Mouse (Mus musculus): ENCODE results near the gene Mpz. TPM values are rescaled to one million over a fixed set of nuclear protein-coding genes. Genes with fewer than 3 reads are reported as not detected.

Mpz gene
- total and polyA plus RNA-seq, 2 experiments from 2014 or later = 0.05 to 1.6 TPM

- DNase-seq (ENCODE audit: low spot score) (no peak), ATAC-seq (ENCODE audit: insufficient read depth, low read depth) (no peak)
- H3K9me3 ChIP-seq (replicated peaks; ENCODE audit: control insufficient read depth, low read length) = no peaks in the 10 kb centered on the region
- peaks cover 11% of the 10 kb centered on the region for H3K4me1 ChIP-seq (ENCODE audit: control insufficient read depth, insufficient read depth)
- 83% methylated on average over 4 of the region's 4 CpGs for WGBS
- TF ChIP-seq EP300 (IDR thresholded peaks at IDR 0.05; ENCODE audit: low read depth) (no peak), CTCF (IDR thresholded peaks at IDR 0.05; ENCODE audit: low read depth) (no peak)
- no peaks in the 10 kb centered on the region for H3K27me3 ChIP-seq (ENCODE audit: control insufficient read depth, insufficient read depth, low read length)
- no peak overlapping the region for H3K4me3 ChIP-seq (ENCODE audit: low read depth, low read length)
- no peak overlapping the region for H3K27ac ChIP-seq (ENCODE audit: low read depth)
- H3K36me3 ChIP-seq (replicated peaks; ENCODE audit: control insufficient read depth, insufficient read depth, low read length) = no peaks in the 10 kb centered on the region
- H3K4me2 ChIP-seq (ENCODE audit: low read depth, low read length) = no peak overlapping the region
- H3K9ac ChIP-seq (replicated peaks; ENCODE audit: low read depth, low read length) = no peak overlapping the region
These were observed 1.5 kb downstream of the Mpz start for GRCm38 (mm10) chr1:171151966-171152365.

GRCm38 (mm10) chr1:171156644-171157043 lies 6.1 kb downstream of the Mpz start:
- H3K27ac ChIP-seq (ENCODE audit: low read depth) = no peak overlapping the region
- H3K9me3 ChIP-seq (replicated peaks; ENCODE audit: control insufficient read depth, low read length) = no peaks in the 10 kb centered on the region
- no peaks in the 10 kb centered on the region for H3K27me3 ChIP-seq (ENCODE audit: control insufficient read depth, insufficient read depth, low read length)
- H3K4me1 ChIP-seq (ENCODE audit: control insufficient read depth, insufficient read depth) = peaks cover 6% of the 10 kb centered on the region
- DNase-seq (ENCODE audit: low spot score) (no peak), ATAC-seq (ENCODE audit: insufficient read depth, low read depth) (no peak)
- no peak overlapping the region for H3K9ac ChIP-seq (replicated peaks; ENCODE audit: low read depth, low read length)
- TF ChIP-seq CTCF (IDR thresholded peaks at IDR 0.05; ENCODE audit: low read depth) (no peak), EP300 (IDR thresholded peaks at IDR 0.05; ENCODE audit: low read depth) (no peak)
- WGBS = 55% methylated on average over 3 of the region's 3 CpGs
- H3K4me3 ChIP-seq (ENCODE audit: low read depth, low read length) = no peak overlapping the region
- H3K36me3 ChIP-seq (replicated peaks; ENCODE audit: control insufficient read depth, insufficient read depth, low read length) = no peaks in the 10 kb centered on the region
- H3K4me2 ChIP-seq (ENCODE audit: low read depth, low read length) = no peak overlapping the region

GRCm38 (mm10) chr1:171157965-171158364 lies 7.5 kb downstream of the Mpz start:
- Histone ChIP-seq H3K9me3 (replicated peaks; ENCODE audit: control insufficient read depth, low read length) (no peaks in the 10 kb centered on the region), H3K4me2 (ENCODE audit: low read depth, low read length) (no peak overlapping the region), H3K27ac (ENCODE audit: low read depth) (no peak overlapping the region), H3K9ac (replicated peaks; ENCODE audit: low read depth, low read length) (no peak overlapping the region), H3K4me1 (ENCODE audit: control insufficient read depth, insufficient read depth) (peaks cover 6% of the 10 kb centered on the region), H3K4me3 (ENCODE audit: low read depth, low read length) (no peak overlapping the region), H3K27me3 (ENCODE audit: control insufficient read depth, insufficient read depth, low read length) (no peaks in the 10 kb centered on the region), H3K36me3 (replicated peaks; ENCODE audit: control insufficient read depth, insufficient read depth, low read length) (no peaks in the 10 kb centered on the region)
- TF ChIP-seq CTCF (IDR thresholded peaks at IDR 0.05; ENCODE audit: low read depth) = no peak
- TF ChIP-seq EP300 (IDR thresholded peaks at IDR 0.05; ENCODE audit: low read depth) = no peak
- ATAC-seq (ENCODE audit: insufficient read depth, low read depth) (no peak), DNase-seq (ENCODE audit: low spot score) (no peak)

GRCm38 (mm10) chr1:171159485-171159975 lies 9.0 kb downstream of the Mpz start:
- H3K9ac ChIP-seq (replicated peaks; ENCODE audit: low read depth, low read length) = no peak overlapping the region

GRCm38 (mm10) chr1:171162526-171162925 lies 12.0 kb downstream of the Mpz start:
- Histone ChIP-seq H3K4me3 (ENCODE audit: low read depth, low read length) (no peak overlapping the region), H3K9ac (replicated peaks; ENCODE audit: low read depth, low read length) (no peak overlapping the region), H3K36me3 (replicated peaks; ENCODE audit: control insufficient read depth, insufficient read depth, low read length) (no peaks in the 10 kb centered on the region), H3K4me1 (ENCODE audit: control insufficient read depth, insufficient read depth) (peaks cover 6% of the 10 kb centered on the region), H3K9me3 (replicated peaks; ENCODE audit: control insufficient read depth, low read length) (no peaks in the 10 kb centered on the region), H3K4me2 (ENCODE audit: low read depth, low read length) (no peak overlapping the region), H3K27ac (ENCODE audit: low read depth) (no peak overlapping the region), H3K27me3 (ENCODE audit: control insufficient read depth, insufficient read depth, low read length) (no peaks in the 10 kb centered on the region)
- 84% methylated on average over 3 of the region's 3 CpGs for WGBS
- no peak for ATAC-seq (ENCODE audit: insufficient read depth, low read depth)
- TF ChIP-seq EP300 (IDR thresholded peaks at IDR 0.05; ENCODE audit: low read depth) (no peak), CTCF (IDR thresholded peaks at IDR 0.05; ENCODE audit: low read depth) (no peak)
- no peak for DNase-seq (ENCODE audit: low spot score)

More at GRCm38 (mm10) chr1:171159485-171159975, 9.0 kb downstream of the Mpz start:
- TF ChIP-seq CTCF (IDR thresholded peaks at IDR 0.05; ENCODE audit: low read depth) = peak; percentile 9; the same call in 1 of the 2 replicates
- TF ChIP-seq EP300 (IDR thresholded peaks at IDR 0.05; ENCODE audit: low read depth) = no peak
- DNase-seq (ENCODE audit: low spot score) (no peak), ATAC-seq (ENCODE audit: insufficient read depth, low read depth) (no peak; the same call in 1 of the 2 replicates)
- peak overlapping the region; percentile 48 for H3K4me2 ChIP-seq (ENCODE audit: low read depth, low read length)
- peak overlapping the region; percentile 5 for H3K4me3 ChIP-seq (ENCODE audit: low read depth, low read length)
- no peaks in the 10 kb centered on the region for H3K27me3 ChIP-seq (ENCODE audit: control insufficient read depth, insufficient read depth, low read length)
- WGBS = 8% methylated on average over 15 of the region's 15 CpGs
- H3K36me3 ChIP-seq (replicated peaks; ENCODE audit: control insufficient read depth, insufficient read depth, low read length) = no peaks in the 10 kb centered on the region
- H3K27ac ChIP-seq (ENCODE audit: low read depth) = no peak overlapping the region
- H3K9me3 ChIP-seq (replicated peaks; ENCODE audit: control insufficient read depth, low read length) = no peaks in the 10 kb centered on the region
- peaks cover 6% of the 10 kb centered on the region for H3K4me1 ChIP-seq (ENCODE audit: control insufficient read depth, insufficient read depth)

- DNase-seq (ENCODE audit: low spot score) = peak; percentile 76
- Histone ChIP-seq H3K36me3 (replicated peaks; ENCODE audit: control insufficient read depth, insufficient read depth, low read length) (no peaks in the 10 kb centered on the region), H3K4me2 (ENCODE audit: low read depth, low read length) (no peak overlapping the region), H3K27ac (ENCODE audit: low read depth) (no peak overlapping the region), H3K4me1 (ENCODE audit: control insufficient read depth, insufficient read depth) (peaks cover 5% of the 10 kb centered on the region), H3K9ac (replicated peaks; ENCODE audit: low read depth, low read length) (no peak overlapping the region), H3K4me3 (ENCODE audit: low read depth, low read length) (no peak overlapping the region), H3K27me3 (ENCODE audit: control insufficient read depth, insufficient read depth, low read length) (no peaks in the 10 kb centered on the region), H3K9me3 (replicated peaks; ENCODE audit: control insufficient read depth, low read length) (no peaks in the 10 kb centered on the region)
- WGBS = 28% methylated on average over 3 of the region's 3 CpGs
- peak; percentile 82 for ATAC-seq (ENCODE audit: insufficient read depth, low read depth)
- TF ChIP-seq CTCF (IDR thresholded peaks at IDR 0.05; ENCODE audit: low read depth) (peak; percentile 54), EP300 (IDR thresholded peaks at IDR 0.05; ENCODE audit: low read depth) (no peak)
These were observed 13.7 kb downstream of the Mpz start for GRCm38 (mm10) chr1:171164258-171164657.

Measured in heart, postnatal 0 days (tissue).